Mouse (Mus musculus): ENCODE results near the gene Ndufv1.
A peak's percentile ranks its signal among the peaks of the same experiment; 100 is the strongest.

The Ndufv1 gene

DNA sequence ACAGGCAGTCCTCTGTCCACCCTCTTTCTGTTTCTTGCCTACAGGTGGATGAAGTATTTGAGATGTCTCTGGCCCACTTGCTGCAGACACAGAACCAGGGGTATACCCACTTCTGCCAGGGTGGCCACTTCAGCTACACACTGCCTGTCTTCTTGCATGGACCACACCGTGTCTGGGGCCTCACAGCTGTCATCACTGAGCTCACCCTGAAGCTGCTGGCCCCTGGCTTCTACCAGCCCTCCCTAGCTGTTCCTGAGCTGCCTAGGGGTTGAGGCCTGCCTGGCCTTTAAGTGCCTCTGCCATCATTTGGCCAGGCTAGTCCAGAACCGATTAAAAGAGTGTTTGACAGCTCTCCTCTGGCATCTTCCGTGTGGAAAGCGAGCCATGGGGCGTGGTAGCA lies 10.9 kb downstream of the Ndufv1 start:
- no peak for DNase-seq (ENCODE audit: low spot score)

DNA sequence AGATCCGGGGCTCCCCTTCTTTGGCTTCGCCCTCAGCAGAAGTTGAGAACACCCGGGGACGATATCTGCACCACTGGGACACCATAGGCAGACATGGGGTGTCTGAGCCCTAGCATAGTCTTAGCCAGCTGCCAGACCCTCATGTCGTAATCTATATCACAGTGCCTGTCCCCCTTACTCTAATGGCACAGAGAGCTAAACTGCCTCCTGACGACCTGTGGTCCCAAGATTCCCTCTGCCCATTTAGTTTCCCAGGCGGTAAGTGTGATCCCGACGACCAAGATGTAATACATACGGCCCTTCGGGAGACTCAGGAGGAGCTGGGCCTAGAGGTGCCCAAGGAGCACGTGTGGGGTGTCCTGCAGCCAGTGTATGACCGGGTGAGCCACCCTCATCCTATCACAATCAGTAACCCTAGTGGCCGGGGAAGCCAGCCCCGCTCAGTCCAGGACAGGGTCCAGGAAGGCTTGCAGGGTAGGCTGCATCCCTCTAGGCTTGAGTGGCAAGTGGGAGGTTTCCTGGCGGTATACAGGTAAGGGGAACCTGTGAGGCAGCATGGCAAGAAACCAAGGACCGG lies 11.6 kb downstream of the Ndufv1 start:
- DNase-seq (ENCODE audit: low spot score): no peak

DNA sequence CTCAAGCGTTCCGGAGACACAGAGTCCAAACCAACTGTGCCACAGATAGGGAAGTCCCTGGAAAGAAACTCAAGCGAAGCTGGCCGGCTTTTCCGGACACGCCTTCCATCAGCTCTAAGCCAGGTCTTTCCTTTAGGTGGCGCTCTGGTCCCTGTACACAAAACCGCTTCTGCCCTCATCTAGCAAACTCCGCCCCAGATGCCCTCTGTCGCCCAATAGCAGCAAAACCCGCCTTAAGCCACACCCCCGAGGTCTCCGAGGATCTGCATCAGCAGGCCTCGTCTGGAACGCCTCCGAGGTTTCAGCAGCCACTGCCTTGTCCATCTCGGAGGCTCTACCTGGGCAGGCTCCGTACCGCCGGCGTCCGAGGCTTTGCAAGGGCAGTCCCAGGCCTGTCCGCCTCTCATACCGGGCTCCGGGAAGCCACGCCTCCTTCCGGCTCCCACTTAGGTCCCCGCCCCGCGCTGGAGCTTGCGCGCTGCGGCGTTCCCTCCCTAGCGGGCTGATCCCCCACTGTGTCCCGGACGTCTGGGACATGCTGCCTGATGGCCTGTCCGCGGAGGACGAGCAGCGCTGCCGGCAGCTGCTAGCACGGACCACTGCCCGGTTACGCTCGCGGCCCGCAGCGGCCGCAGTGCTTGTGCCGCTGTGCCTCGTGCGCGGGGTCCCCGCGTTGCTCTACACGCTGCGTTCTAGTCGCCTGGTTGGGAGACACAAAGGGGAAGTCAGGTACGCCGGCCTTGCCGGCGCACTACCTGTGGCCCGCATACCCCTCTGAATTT lies 12.3 kb downstream of the Ndufv1 start, which contains the start of the genes Nudt8 and Gm49405:
TSS of gene Nudt8 (plus strand) at position 462 of the 782 bp plus-strand sequence.
TSS of gene Gm49405 (plus strand) at position 508 of the 782 bp plus-strand sequence.
- DNase-seq (ENCODE audit: low spot score): peak; percentile 98

- DNase-seq (ENCODE audit: low spot score): no peak
Observed at GRCm38 (mm10) chr19:3999121-3999730, 13.4 kb downstream of the Ndufv1 start.

DNA sequence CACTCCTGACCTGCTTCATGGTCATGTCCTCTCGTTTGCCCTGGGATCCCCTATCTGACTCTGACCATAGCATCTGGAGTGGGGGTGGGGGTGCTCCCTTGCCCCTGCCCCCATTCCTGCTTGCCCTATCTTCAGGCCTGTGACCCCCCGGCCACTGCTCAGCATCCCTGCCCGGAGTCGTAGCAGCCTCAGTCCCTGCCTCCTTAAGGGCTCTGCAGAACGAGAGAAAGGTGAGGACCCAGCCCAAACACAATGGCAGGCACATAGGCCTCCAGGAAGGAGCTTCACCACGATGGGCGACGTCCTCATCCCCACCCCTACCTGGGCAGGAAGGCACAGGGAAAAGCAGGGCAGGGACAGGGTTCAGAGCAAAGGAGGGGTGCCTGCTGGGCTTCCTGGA lies 14.3 kb downstream of the Ndufv1 start:
- no peak for DNase-seq (ENCODE audit: low spot score)

GRCm38 (mm10) chr19:3997231-3997630 lies 15.4 kb downstream of the Ndufv1 start:
- no peak for DNase-seq (ENCODE audit: low spot score)

DNA sequence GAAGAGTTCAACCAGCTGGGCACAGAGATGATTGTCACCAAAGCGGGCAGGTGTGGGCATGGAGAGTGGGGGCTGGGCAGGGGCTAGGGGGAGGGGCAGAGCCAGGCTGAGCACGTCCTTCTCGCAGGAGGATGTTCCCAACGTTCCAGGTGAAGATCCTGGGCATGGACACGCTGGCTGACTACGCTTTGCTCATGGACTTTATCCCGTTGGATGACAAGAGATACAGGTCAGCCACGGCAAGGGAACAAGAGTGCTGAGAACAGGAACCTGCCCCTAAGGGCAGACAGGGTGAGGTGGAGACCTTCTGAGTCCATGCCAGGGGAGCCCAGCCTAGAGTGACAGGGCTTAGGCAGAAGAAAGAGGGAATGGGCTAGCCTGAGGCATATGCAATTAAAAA lies 15.9 kb downstream of the Ndufv1 start:
- DNase-seq (ENCODE audit: low spot score): no peak

GRCm38 (mm10) chr19:3996106-3996505 lies 16.5 kb downstream of the Ndufv1 start:
- DNase-seq (ENCODE audit: low spot score): no peak

DNA sequence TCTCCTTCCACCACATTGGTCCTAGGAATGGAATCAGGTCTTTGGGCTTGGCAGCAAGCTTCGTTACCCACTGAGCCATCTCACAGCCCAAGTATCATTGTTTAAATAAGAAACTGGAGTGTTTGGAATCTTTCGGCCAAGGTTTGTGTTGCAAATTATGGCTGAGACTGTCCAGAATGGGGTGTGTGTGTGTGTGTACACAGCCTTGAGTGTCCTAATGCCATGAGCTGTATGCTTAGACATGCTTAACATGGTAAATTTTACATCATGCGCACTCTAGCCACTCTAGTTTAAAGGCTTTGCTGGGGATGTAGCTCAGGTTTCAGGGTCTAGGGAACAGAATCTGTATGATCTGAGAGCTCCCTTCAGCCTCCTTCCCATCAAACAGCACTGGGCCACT lies 17.1 kb downstream of the Ndufv1 start:
- no peak for DNase-seq (ENCODE audit: low spot score)

- DNase-seq (ENCODE audit: low spot score): no peak
Observed at GRCm38 (mm10) chr19:3994932-3995331, 17.7 kb downstream of the Ndufv1 start.

- no peak for DNase-seq (ENCODE audit: low spot score)
Observed at GRCm38 (mm10) chr19:3992416-3992815, 20.2 kb downstream of the Ndufv1 start, which contains the start of gene Tbx10. Gene Tbx10 (plus strand): TSS chr19:3992752.

GRCm38 (mm10) chr19:3991966-3992365 lies 20.6 kb downstream of the Ndufv1 start:
- DNase-seq (ENCODE audit: low spot score): no peak

- no peak for DNase-seq (ENCODE audit: low spot score)
Observed at GRCm38 (mm10) chr19:3991562-3991961, 21.0 kb downstream of the Ndufv1 start.

- DNase-seq (ENCODE audit: low spot score): no peak
Observed at GRCm38 (mm10) chr19:3990804-3991203, 21.8 kb downstream of the Ndufv1 start.

- DNase-seq (ENCODE audit: low spot score): no peak
Observed at GRCm38 (mm10) chr19:3988750-3989149, 23.9 kb downstream of the Ndufv1 start.

DNA sequence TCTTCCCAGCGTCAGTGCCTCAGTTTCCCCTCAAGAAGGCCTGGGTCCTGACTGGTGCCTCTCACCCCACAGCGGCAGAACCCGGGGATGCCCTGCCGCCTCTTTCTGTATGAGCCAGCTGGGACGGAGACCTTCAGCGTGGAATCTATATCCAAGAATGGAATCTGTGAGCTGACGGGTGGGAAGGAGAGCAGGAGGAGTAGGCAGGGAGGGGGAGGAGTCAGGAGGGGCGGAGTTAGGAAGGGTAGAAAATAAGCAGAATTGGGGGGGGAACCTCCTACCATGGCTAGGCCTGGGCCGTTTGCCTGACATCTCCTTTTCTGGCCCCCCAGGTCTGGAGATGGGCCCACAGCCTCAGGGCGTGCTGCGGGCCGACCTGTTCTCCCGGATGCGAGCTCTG lies 24.5 kb downstream of the Ndufv1 start:
- no peak for DNase-seq (ENCODE audit: low spot score)

GRCm38 (mm10) chr19:3986334-3986733 lies 26.3 kb downstream of the Ndufv1 start, which contains the start of gene Acy3:
Gene Acy3 (plus strand): TSS chr19:3986570.
- peak; percentile 83 for DNase-seq (ENCODE audit: low spot score)

DNA sequence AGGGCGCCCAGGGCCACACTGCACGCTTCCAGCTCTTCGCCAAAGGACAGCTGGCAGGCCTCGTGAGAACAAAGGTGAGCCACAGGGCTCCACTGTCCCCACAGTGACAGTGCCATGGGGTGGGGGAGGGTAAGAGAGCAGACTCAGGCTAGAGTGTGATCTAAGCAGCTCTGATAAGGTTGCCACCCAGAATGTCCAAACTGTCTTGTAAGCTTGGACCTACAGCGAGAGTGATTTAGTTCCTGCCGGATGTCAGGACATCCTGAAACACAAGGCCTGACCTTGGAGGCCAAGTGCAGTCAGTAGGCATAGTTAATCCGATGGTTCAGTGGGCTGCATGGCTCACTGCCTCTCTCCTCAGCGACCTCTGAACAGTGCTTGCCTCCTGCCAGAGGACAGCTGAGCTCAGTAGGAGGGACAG lies 27.3 kb downstream of the Ndufv1 start:
- no peak for DNase-seq (ENCODE audit: low spot score)

DNA sequence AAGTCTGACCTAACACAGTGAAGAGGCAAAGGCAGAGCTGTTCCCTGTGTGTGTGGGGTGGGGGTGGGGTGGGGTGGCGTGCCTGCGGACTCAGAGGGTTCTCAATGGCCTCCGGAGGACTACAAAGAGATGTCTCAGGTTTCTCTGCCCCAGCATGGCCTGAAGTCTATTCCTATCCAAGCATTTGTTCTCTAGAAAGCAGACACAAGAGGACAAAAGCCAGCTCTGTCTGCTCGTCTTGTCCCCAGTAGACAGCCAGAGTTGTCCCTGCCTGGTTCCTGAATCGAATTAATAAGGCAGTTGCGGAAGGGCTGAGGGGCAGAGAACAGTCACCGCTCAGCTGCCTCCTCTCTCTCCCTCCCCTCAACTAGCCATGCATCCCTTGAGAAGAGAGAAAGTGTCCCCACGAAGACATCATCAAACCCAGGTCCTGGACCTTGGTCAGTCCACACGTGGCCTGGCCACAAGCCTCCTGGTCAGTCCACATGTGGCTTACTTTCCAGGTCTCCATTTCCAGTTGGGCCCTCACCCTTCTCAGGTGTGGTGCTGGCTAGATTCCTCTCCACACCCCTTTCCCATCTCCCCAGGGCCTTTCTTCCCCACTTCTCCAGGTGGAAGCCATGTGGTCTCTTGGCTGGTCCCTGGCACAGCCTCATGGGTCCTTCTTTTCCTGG lies 28.9 kb downstream of the Ndufv1 start:
- DNase-seq (ENCODE audit: low spot score): no peak

DNA sequence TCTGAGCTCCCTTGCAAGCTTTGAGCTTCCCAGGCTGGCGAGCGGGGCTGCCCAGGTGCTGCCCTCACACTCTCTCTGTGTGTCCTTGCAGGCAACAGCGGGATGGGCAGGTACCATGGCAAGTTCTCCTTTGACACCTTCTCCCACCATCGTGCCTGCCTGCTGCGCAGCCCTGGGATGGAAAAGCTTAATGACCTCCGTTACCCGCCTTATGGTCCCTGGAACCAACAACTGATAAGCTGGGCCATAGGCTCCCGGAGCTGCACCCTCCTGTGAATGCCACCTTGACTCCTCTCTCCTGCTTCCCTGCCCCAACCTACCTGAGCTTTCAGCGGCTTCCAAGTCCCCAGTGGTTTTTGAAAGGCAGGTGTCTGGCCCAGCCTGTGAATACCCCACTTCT lies 31.7 kb downstream of the Ndufv1 start:
- no peak for DNase-seq (ENCODE audit: low spot score)

DNA sequence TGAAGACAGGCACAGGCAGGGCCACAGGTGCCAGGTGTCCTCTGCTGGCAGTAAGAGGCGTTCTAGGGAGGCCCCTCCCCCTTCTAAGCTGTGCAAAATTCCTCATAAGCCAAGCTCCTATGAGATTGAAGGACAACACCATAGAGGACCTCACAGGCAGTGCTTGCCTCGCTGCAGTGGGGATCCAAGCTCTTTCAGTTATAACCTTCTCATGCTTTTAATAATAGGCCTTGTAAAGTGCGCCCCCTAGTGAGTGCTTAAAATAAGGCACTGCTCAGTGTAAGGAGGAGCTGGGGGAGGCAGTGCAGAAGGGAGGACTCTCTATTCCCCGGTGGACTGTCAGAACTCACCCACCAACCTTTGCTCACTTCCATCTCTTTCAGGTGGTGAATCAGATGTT lies 32.3 kb downstream of the Ndufv1 start:
- DNase-seq (ENCODE audit: low spot score): peak; percentile 84

DNA sequence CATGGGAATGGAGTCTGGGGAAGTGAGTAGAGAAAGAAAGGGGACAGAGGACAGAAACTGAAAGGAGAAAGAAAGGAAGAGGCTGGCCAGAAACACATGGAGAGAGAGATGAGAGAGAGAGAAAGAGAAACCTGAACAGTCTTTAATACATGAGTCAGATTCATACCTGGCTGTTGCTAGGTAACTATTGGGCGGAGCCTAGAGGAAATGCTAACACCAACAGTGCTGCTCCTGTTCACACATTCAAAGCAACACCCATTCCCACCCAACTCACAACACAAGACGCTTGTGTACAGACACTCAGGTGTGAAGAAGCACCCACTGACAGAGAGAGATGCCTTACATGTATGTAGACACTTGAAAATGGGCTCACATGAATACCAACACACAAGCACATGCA lies 36.7 kb downstream of the Ndufv1 start:
- DNase-seq (ENCODE audit: low spot score): no peak
